ENCODE assay signal across 16 mouse cellular contexts in the genomic region with DNA sequence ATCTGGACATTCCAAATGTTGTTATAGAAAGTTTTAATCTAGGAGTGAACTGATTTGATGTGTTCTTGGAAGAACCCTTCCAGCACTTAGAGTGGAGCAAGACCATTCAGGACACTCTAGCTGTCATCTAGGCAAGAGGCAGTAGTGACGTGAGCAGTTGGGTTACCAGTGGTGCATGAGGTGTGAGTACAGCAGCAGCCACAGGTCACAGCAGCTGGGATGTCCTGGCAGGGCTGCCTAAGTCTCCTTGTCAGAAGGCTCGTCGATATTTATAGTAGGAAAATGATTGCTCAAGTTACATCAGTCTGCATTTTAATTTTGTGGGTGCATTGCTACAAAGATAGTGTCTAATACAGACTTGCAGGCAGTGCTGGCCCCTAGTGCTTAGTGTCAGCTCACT.
"Had no signal": no experiment of that assay in that cellular context is flagged by ENCODE, and none has a peak within 500 bp of the region (broad histone marks: within the 10 kb centered on the region; RNA-seq: fewer than 3 reads in every experiment).

No protein-coding gene starts in this region.

- H3K4me2 ChIP-seq: neural tube, embryonic 13.5 days; neural tube, embryonic 15.5 days; stomach, embryonic 15.5 days had no signal

- DNase-seq: retina, postnatal 1 day; right cerebral cortex, adult 18-20 months; right cerebral cortex, postnatal 14 days; right cerebral cortex, postnatal 25 days; right cerebral cortex, postnatal 4 days; spleen, adult 18-20 months; thymus, adult 18-20 months; thymus, adult 2 months; thymus, postnatal 14 days; thymus, postnatal 25 days; thymus, postnatal 36 days; thymus, postnatal 4 days had no signal

- H3K9me3 ChIP-seq: neural tube, embryonic 13.5 days; neural tube, embryonic 15.5 days; stomach, embryonic 15.5 days had no signal

- H3K4me1 ChIP-seq: neural tube, embryonic 13.5 days; stomach, embryonic 15.5 days had no signal

- H3K4me3 ChIP-seq: neural tube, embryonic 13.5 days; neural tube, embryonic 15.5 days; stomach, embryonic 15.5 days had no signal

- H3K9ac ChIP-seq: neural tube, embryonic 13.5 days; neural tube, embryonic 15.5 days; stomach, embryonic 15.5 days had no signal

- H3K27me3 ChIP-seq: neural tube, embryonic 13.5 days; neural tube, embryonic 15.5 days; stomach, embryonic 15.5 days had no signal

- H3K27ac ChIP-seq: neural tube, embryonic 13.5 days; neural tube, embryonic 15.5 days; stomach, embryonic 15.5 days; stomach, postnatal 0 days had no signal
